Mouse (Mus musculus) embryonic facial prominence, embryonic 12.5 days (tissue): ENCODE data around the gene Cdh13. TPM values are rescaled to one million over a fixed set of nuclear protein-coding genes. Genes with fewer than 3 reads are reported as not detected.

Experiments
- ATAC-seq: fragments of 200-750 bp; cut with Nextera tagmentation; 2 replicates; pipeline ENCODE4 v1.8.0; 2017; ENCODE audit not compliant: insufficient number of reproducible peaks, insufficient read depth, low FRiP score, low TSS enrichment
- H3K27ac ChIP-seq: fragments of 300-500 bp; sonication (generic); 2 replicates; pipeline ENCODE4 v1.5.1; 2016; ENCODE audit warnings: mild to moderate bottlenecking
- H3K27me3 ChIP-seq: fragments of 300-500 bp; sonication (generic); 2 replicates; pipeline ENCODE4 v1.6.1; 2016; ENCODE audit warnings: mild to moderate bottlenecking, moderate library complexity
- H3K36me3 ChIP-seq: fragments of 300-500 bp; sonication (generic); 2 replicates; pipeline ENCODE4 v1.6.1; 2016; ENCODE audit warnings: mild to moderate bottlenecking
- H3K4me1 ChIP-seq: fragments of 300-500 bp; sonication (generic); 2 replicates; pipeline ENCODE4 v1.6.1; 2016
- H3K4me2 ChIP-seq: fragments of 300-500 bp; sonication (generic); replicated peaks from 2 replicates; pipeline ENCODE4 v1.6.1; 2016; ENCODE audit warnings: mild to moderate bottlenecking, moderate library complexity
- H3K4me3 ChIP-seq: fragments of 300-500 bp; sonication (generic); 2 replicates; pipeline ENCODE4 v1.5.1; 2016; ENCODE audit warnings: mild to moderate bottlenecking
- H3K9ac ChIP-seq: fragments of 300-500 bp; sonication (generic); 2 replicates; pipeline ENCODE4 v1.6.1; 2016; ENCODE audit warnings: mild to moderate bottlenecking, moderate library complexity
- H3K9me3 ChIP-seq: fragments of 300-500 bp; sonication (generic); 2 replicates; pipeline ENCODE4 v1.6.1; 2016; ENCODE audit warnings: mild to moderate bottlenecking, moderate library complexity
- WGBS: fragments of 180-500 bp; shearing (Covaris S2); methylation state at CpG from one replicate; pipeline ENCODE4 v1.1.7; 2016; 5-methylcytosine and 5-hydroxymethylcytosine counted together
- polyA plus RNA-seq: library from polyadenylated mRNA; unstranded; fragments of >200 nt; fragmentation: Nextera tagmentation; extraction: Ambion mirVana; gene quantifications from 2 replicates; pipeline ENCODE4 v1.2.1, GENCODE M21; 2016

The Cdh13 gene
- polyA plus RNA-seq, 1 experiment from 2014 or later = 10.6 TPM

DNA sequence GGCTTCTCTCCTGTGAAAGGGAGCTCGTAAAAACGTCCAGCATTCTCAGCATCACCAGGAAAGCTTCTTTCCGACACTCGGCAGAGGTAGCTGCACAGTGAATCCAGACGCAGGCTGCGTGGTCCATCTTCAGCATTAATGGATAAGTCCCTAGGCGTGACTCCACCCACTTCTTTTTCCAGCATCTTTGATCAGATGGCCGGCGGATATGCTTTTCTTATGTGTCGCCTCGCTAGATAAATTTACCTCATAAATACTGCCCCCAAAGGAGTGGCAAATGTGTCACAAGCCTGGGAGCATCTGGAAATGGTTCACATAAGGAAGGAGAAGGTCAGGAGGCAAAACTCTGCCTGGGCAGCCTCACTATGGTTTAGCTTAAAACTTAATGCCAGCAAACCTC, 601.5 kb downstream of the Cdh13 start:
- no peaks in the 10 kb centered on the region for H3K9me3 ChIP-seq
- no peak overlapping the region for H3K4me2 ChIP-seq
- 57% methylated on average over 11 of the region's 11 CpGs for WGBS
- ATAC-seq = no peak
- H3K27me3 ChIP-seq = no peaks in the 10 kb centered on the region
- no peak overlapping the region for H3K27ac ChIP-seq
- H3K4me1 ChIP-seq = no peaks in the 10 kb centered on the region
- H3K9ac ChIP-seq = no peak overlapping the region
- no peak overlapping the region for H3K4me3 ChIP-seq
- H3K36me3 ChIP-seq = no peaks in the 10 kb centered on the region

DNA sequence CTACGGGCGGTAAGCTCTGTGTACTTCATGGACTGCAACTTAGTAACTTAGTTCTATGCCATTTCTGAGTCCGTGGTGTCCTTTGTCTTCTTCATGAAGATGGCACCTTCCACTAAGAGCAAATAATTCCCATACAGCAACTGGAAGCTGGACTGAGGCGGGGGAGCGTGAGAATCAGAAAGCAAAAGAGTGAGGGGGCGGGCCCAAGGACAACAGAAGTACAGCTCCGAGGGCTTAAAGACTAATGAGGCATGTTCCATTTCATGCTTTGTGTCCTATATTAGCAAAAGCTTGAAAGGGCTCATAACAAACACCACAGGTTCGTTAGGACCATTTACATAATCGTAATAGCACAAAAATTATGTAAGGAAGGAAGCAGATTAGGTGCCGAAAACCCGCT, 618.9 kb downstream of the Cdh13 start:
- H3K27me3 ChIP-seq = no peaks in the 10 kb centered on the region
- WGBS = 82% methylated on average over 11 of the region's 11 CpGs
- H3K4me1 ChIP-seq = no peaks in the 10 kb centered on the region
- no peak overlapping the region for H3K4me3 ChIP-seq
- no peaks in the 10 kb centered on the region for H3K9me3 ChIP-seq
- H3K9ac ChIP-seq = no peak overlapping the region
- H3K4me2 ChIP-seq = no peak overlapping the region
- no peak overlapping the region for H3K27ac ChIP-seq
- no peak for ATAC-seq
- H3K36me3 ChIP-seq = no peaks in the 10 kb centered on the region

DNA sequence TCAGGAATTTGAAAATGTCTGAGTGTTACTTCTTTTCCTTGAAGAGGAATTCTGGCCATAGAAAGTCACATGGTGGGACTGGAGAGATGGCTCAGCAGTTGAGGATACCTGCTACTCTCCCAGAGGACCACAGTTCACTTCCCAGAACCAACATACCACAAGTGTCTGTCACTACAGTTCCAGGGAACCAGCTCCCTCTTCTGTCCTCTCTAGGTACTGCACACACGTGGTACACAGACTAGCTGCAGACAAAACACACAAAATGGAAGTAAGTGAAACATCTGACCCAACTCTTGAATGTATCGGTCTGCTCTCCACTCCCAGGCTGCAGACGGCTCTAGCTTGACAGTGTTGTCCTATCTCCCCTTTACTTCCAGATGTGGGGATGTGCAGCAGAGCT, 633.0 kb downstream of the Cdh13 start:
- no peaks in the 10 kb centered on the region for H3K4me1 ChIP-seq
- no peak overlapping the region for H3K27ac ChIP-seq
- H3K27me3 ChIP-seq = no peaks in the 10 kb centered on the region
- peaks cover 9% of the 10 kb centered on the region; the same call in 1 of the 2 replicates for H3K9me3 ChIP-seq
- H3K4me3 ChIP-seq = no peak overlapping the region
- no peak for ATAC-seq
- H3K9ac ChIP-seq = no peak overlapping the region
- H3K36me3 ChIP-seq = no peaks in the 10 kb centered on the region
- H3K4me2 ChIP-seq = no peak overlapping the region
- 94% methylated on average over 3 of the region's 3 CpGs for WGBS

DNA sequence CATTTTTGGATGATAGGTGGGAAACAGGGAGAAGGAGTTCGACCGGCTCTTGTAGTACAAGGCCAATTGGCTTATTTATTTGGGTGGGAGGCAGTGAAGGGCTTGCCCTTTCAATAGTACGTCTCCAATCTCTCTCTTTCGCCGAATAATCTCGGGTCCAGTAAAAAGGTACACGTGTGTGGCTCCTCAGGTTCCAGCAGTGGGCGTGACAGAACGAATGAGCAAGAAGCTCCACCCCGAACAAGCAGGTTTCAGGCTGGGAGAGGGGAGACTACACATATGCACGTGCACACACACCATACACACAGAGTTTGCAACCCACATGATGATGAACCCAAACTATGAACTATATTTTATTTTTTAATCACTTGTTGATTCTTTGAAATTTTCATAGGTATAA, 653.9 kb downstream of the Cdh13 start:
- ATAC-seq = no peak
- WGBS = 17% methylated on average over 11 of the region's 11 CpGs

DNA sequence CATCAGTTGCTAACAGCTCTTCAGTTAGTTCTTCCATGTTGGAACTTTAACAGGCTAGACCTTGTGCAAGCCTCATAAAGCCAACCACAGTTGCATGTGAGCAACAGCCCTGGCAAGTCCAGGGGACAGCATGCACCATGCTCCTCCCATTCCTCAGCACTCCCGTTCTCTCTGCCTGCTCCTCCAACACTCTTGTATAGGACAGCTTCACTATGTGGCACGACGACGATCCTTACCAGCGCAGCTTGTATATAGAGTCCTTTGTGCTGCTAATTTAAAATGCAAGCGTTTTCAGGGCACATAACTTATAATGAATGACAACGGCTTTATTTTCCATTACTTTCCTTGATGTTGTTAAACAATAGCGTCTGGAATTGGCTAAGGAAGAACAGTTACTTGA, 654.5 kb downstream of the Cdh13 start:
- Histone ChIP-seq H3K4me2 (no peak overlapping the region), H3K4me1 (no peaks in the 10 kb centered on the region), H3K4me3 (no peak overlapping the region), H3K27me3 (no peaks in the 10 kb centered on the region), H3K9me3 (0 out of 2 replicates have a peak, but pooled peaks cover 3% of the 10 kb centered on the region), H3K36me3 (no peaks in the 10 kb centered on the region), H3K9ac (no peak overlapping the region), H3K27ac (no peak overlapping the region)
- WGBS = 42% methylated on average over 8 of the region's 8 CpGs
- no peak for ATAC-seq

More for the DNA sequence above, 653.9 kb downstream of the Cdh13 start:
- no peak overlapping the region for H3K9ac ChIP-seq
- H3K9me3 ChIP-seq = 0 out of 2 replicates have a peak, but pooled peaks cover 3% of the 10 kb centered on the region
- no peak overlapping the region for H3K4me2 ChIP-seq
- H3K4me3 ChIP-seq = no peak overlapping the region
- H3K27ac ChIP-seq = no peak overlapping the region
- H3K27me3 ChIP-seq = no peaks in the 10 kb centered on the region
- no peaks in the 10 kb centered on the region for H3K36me3 ChIP-seq
- no peaks in the 10 kb centered on the region for H3K4me1 ChIP-seq

DNA sequence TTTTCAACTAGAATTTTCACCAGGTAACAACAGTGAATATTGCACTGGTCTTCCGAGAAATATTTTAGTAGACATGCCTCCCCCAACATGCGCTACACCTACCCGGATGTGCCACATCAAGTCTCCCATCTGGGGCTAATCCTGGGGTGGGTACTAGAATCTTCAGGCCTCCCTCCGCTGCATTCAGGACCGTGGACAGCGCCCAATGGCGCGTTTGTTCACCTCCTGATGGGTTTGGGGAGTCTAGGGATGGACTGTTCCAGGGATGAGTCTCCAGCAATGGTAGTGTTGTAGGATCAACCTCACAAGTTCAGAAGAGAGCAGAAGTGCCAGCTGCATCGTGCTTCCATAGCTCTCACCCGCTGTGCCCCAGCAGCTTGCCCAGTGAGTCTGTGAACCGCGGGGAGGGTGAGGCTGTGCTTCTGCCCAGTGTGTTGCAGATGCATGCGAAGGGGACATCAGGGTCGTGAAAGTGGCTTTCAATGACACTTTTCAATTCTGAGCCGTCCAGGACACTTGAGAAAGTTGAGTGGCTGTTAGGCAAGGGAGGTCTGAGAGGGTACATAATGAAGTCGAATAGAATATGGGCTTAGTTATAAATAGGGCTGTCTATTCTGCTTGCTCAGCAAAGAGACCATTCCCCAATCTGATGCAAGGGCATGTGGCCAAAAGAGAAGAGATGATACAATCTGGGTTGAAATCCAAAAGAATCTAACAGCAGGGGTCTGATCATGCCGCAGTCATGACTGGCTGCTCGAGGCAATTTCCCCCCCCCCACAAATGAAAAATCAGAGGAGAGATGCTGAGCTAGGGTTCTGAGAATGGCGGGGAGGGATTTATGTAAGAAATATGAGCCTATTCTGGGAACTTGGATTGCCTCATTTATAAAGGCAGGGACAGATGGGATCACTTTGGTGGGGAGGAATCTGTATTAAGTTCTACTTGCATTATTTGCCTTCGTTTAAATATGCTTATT, 668.5 kb downstream of the Cdh13 start:
- 60% methylated on average over 20 of the region's 20 CpGs for WGBS
- Histone ChIP-seq H3K9ac (no peak overlapping the region), H3K4me1 (no peaks in the 10 kb centered on the region), H3K4me2 (no peak overlapping the region), H3K27ac (no peak overlapping the region), H3K9me3 (no peaks in the 10 kb centered on the region), H3K4me3 (no peak overlapping the region), H3K36me3 (no peaks in the 10 kb centered on the region), H3K27me3 (no peaks in the 10 kb centered on the region)
- no peak for ATAC-seq

DNA sequence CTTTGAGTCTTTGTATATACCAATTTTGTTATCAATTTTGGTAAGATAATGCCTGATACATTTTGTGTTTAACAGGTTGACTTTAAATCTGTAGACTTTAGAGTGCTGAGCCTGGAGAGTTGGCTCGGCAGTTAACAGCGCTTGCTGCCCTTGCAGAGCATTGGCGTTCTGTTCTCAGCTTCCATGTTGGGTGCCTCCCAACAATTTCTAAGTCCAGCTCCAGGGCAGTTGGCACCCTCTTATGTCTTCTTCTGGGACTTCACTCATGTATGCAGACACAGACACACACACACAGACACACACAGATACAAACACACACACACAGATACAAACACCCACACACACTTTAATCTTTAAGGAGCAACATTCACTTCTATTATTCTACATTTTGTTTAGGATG, 672.6 kb downstream of the Cdh13 start:
- H3K36me3 ChIP-seq = no peaks in the 10 kb centered on the region
- ATAC-seq = no peak
- no peaks in the 10 kb centered on the region for H3K27me3 ChIP-seq
- WGBS = 91% methylated on average over 3 of the region's 3 CpGs
- H3K4me1 ChIP-seq = no peaks in the 10 kb centered on the region
- H3K9ac ChIP-seq = no peak overlapping the region
- H3K27ac ChIP-seq = no peak overlapping the region
- H3K4me2 ChIP-seq = no peak overlapping the region
- H3K9me3 ChIP-seq = no peaks in the 10 kb centered on the region
- H3K4me3 ChIP-seq = no peak overlapping the region

DNA sequence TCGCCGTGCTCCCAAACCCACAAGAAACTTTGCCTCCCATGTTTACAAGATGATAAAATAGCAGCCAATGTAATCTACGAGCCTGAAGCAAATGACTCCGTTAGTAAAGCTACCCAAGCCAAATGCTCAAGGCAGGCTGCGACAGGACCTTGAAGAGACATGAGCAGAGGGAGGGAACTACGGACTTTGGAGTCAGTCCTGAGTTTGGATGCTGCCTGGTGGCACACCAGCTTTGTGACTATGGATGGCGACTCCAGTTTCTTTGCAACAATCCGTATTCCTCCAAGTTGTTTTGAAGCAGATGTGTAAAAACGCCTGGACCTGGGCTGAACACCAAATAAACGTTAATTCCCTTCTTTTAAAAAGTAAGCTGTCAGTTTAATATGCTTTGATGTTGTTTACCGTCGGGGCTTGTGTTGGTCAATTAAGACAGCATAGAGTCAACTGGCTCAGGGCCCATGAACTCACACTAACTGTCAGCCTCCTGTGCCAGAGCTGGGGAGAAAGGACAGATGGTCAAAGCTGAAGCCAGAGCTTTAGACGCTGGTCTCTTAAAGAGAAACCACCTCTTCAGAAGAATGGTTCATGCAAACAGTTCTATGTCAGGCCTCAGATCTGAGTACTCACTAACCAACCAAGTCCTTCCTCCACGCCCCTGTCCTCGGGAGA, 678.5 kb downstream of the Cdh13 start:
- ATAC-seq = no peak
- no peak overlapping the region for H3K27ac ChIP-seq
- no peaks in the 10 kb centered on the region for H3K36me3 ChIP-seq
- H3K4me1 ChIP-seq = no peaks in the 10 kb centered on the region
- no peaks in the 10 kb centered on the region for H3K9me3 ChIP-seq
- H3K27me3 ChIP-seq = no peaks in the 10 kb centered on the region
- no peak overlapping the region for H3K4me2 ChIP-seq
- 84% methylated on average over 15 of the region's 15 CpGs for WGBS
- H3K9ac ChIP-seq = no peak overlapping the region
- H3K4me3 ChIP-seq = no peak overlapping the region

DNA sequence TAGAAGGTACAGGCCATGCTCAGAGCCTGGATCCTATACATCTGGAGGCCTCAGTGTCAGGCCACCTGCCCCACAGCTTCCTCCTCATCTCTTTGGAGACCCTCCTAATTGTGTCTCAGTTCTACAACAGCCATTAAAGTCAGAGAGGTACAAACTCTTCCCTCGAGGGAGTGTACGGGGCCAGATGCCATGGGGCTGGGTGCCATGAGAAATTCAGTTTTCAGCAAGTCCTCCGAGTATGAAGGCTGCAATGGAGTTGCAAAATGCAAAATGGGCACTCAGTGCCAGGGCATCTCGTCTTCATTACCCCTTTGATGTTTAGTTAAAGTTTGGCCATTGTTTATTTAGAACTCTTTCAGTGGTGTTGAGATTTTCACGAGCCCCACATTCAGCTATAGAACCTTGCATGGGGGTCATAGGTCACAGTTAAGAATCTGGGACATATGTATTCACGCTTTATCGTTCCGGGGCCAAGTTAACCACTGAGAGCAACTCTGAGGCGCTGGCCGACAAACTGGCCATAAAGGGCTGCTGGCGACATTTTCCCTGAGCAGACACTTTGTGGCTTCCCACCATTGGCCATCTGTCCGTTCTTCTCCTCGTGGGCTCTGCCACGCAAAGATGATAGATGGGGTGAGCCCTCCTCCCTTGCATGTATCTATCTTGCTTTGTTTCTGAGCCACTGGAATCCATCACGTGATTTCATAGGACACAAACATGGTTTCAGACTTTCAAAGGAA, 681.7 kb downstream of the Cdh13 start:
- Histone ChIP-seq H3K9ac (no peak overlapping the region), H3K4me3 (no peak overlapping the region), H3K27ac (no peak overlapping the region), H3K27me3 (no peaks in the 10 kb centered on the region), H3K4me2 (no peak overlapping the region), H3K36me3 (no peaks in the 10 kb centered on the region), H3K4me1 (no peaks in the 10 kb centered on the region; the same call in 1 of the 2 replicates), H3K9me3 (no peaks in the 10 kb centered on the region)
- no peak for ATAC-seq
- 88% methylated on average over 15 of the region's 15 CpGs for WGBS

DNA sequence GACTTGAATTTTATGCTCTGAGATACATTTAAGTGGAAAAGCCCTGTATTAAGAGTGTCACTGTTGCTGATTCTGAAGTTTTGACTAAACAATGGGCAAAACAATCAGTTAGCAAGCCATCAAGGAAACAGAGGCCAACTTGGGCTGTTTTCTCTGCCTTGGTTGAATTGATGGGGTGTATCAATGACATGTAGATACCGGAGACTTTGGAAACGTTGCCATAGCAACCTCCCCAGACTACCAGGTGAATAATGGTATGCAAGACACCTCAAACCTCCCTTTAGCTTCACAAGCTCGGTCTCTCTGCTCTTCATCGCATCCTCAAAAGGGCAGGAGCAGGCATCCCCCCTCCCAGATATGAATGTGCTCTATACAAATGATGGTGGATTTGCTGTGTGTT, 685.4 kb downstream of the Cdh13 start:
- Histone ChIP-seq H3K9ac (no peak overlapping the region), H3K4me2 (no peak overlapping the region), H3K36me3 (no peaks in the 10 kb centered on the region), H3K9me3 (no peaks in the 10 kb centered on the region), H3K4me1 (no peaks in the 10 kb centered on the region; the same call in 1 of the 2 replicates), H3K27me3 (no peaks in the 10 kb centered on the region), H3K27ac (no peak overlapping the region), H3K4me3 (no peak overlapping the region)
- no peak for ATAC-seq
- 70% methylated on average over 4 of the region's 4 CpGs for WGBS

DNA sequence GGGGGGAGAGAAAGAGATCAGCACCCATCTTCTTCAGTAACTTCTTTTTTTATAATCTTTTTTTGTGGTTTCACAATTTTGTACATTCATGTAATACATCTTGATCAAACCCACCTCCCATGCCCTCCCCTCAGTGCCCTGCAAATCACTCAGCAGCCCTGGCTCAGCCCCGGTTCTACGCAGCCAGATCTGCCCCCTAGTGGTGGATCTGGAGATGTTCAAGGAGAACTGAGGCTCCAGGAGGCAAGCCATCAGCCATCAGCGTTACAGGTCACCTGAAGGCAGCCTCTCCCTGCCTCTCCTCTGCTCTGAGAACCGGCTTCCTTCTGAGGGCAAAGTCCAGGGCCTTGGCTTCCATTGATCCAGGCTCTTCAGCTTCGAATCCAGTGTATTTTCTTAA, 696.3 kb downstream of the Cdh13 start:
- 24% methylated on average over 5 of the region's 5 CpGs for WGBS
- no peak for ATAC-seq
- no peak overlapping the region for H3K9ac ChIP-seq
- no peaks in the 10 kb centered on the region for H3K4me1 ChIP-seq
- no peaks in the 10 kb centered on the region for H3K36me3 ChIP-seq
- no peak overlapping the region for H3K27ac ChIP-seq
- no peak overlapping the region for H3K4me2 ChIP-seq
- H3K4me3 ChIP-seq = no peak overlapping the region
- H3K27me3 ChIP-seq = no peaks in the 10 kb centered on the region
- no peaks in the 10 kb centered on the region for H3K9me3 ChIP-seq
